Mouse (Mus musculus) fat pad, adult 2 months (tissue): ENCODE data around the gene Myo10.

Experiments
- DNase-seq: peaks from one replicate; pipeline ENCODE4 v3.0.0-alpha.2; 2011; ENCODE audit warnings: low read depth, low spot score; ENCODE audit errors: extremely low read depth

The Myo10 gene

DNA sequence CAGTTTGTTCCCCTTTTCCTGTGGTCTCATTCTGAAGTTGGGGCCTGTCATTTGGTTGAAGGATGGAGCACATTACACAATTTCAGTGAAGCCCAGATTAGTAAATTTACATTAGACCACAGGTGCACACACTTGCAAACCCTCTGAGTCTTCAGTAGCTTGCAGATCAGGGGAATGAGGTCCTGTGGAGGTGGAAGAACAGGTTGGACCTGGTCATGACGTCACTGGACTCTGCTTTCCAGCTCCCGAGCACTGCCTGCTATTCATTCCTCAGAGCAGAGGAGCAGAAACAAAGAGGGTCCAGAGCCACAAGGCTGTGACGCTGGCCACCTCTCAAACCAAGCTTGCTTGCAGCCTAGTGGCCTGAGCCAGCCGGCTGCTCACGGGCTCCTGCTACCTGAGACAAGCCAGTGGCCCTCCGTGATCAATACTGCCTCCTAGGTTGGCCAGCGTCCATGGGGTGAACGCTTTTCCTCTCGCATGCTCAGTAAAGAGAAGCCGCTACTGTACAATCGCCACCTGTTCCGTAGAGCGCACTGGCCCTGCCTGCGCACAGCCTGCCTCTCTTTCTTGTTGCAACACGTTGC, 136.3 kb downstream of the Myo10 start:
- DNase-seq, result no peak

DNA sequence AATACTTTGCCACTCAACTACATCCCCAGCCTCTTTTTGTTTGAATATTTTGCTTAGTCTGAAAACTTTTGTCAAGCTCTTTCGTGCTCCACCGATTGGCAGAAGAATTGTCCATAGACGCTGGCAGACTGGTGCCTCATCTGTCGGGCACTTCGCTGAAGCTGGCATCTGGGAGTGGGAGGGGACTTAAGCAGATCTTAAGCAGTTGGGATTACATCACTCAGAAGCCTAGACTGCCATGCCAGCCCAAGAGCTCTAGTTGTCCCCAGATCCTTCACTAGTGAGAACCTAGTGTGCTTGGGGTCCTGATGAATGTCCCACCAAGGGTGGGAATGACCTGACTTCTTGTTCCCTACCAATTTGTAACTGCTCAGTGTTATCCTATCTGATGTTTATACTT, 138.0 kb downstream of the Myo10 start:
- DNase-seq, result no peak

DNA sequence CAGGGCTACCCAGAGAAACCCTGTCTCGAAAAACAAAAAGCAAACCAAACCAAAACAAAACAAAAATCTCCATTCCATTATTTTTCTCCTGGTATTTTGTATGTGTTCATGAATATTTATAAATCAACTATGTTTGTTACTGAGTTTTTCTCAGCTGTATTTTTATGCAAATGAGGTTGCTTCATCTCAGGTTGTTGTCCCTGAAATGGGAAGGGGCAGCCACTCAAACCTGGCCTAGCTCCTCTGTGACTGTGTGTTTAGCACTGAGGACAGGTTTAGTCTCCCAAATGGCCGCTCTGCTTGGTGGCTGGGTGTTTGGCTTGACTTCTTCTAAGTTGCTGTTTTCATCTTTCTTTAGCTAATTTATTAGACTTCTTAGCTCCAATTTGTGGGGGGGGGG, 138.7 kb downstream of the Myo10 start:
- DNase-seq, result no peak

DNA sequence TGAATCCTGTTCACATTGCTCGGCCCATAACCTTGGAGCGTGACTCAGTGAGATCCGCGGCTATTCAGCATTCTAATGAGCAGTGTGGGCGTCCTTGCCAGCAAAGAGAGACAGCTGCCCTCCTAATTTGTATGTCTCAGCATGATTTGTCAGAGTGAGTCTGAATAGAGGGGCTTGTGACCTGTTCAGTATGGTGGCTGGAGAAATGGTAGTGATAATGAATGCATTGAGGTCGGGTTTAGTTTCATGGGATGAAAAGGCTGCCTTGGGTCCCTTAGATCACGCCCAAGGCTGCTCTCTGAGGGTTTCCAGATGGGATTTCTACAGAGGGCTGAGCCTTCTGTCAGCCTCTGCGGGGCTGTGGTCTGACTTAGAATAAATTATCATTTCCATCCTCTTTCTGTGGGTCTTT, 139.5 kb downstream of the Myo10 start:
- no peak for DNase-seq

DNA sequence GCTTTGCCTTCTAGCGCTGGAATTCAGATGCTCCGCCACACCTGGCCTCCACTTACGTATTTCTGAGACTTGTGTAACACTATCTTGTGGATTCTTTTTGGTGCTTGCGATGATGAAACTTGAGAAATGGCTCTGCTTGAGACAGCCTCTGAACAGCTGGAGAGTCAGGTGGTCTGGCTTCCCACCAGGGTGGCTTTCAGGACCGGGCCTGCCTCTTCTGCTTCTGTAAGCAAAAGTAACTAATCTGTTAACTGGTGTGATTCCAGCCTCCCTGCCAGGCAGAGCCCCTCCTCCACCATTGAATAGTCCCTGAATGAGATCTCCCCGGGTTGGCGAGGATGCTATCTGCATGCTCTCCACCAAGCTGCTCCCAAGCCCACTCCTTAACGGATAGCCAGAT, 140.0 kb downstream of the Myo10 start:
- no peak for DNase-seq

DNA sequence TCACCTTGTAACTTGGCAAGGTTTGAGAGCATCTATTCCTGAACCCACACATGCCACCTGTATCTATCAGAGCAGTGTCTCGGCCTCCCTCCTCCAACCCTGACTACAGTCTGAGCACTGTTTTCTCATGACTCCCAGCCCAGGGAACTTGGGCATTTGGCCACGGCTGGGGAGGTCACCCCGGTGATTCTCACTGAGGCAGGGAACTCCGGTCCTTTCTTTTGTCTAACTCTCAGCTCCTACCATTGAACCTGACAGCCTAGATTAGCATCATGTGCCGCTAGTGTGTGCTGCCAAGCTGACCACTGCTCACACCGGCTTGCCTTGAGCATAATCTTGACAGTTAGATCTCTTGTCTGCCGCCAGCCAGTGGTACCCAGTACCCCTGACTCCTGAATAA, 140.8 kb downstream of the Myo10 start:
- no peak for DNase-seq

DNA sequence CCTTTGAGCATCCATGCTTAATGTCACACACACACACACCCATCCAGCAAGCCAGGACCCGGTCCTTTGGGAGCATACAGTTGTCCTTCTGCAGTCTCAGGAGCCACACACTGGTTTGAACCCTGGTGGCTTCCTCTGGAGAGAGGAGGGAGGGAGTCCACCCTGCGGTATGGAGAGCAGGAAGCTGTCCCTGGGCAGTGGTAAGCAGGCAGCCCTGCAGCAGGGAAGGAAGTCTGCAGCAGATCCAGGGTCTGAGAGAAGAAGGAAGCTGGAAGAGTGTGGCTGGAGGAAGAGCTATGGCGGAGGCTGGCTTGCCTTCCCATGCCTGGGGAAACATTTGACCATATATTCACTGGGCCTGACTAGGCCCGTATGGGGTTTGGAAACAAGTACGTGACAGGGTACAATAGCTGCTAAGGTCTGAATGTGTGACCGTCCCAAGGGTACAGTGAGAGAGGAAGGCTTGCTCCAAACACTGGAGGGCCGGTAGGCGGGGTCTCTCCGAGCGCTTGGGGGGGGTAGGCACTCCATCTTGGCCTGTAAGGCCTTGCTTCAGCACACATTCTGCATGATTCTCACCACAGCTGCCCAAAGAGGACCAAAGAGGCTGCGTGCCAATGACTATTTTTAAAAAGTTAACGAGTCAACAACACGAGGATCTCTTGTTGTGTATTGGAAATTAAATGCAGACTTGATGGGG, 142.5 kb downstream of the Myo10 start:
- DNase-seq, result no peak

DNA sequence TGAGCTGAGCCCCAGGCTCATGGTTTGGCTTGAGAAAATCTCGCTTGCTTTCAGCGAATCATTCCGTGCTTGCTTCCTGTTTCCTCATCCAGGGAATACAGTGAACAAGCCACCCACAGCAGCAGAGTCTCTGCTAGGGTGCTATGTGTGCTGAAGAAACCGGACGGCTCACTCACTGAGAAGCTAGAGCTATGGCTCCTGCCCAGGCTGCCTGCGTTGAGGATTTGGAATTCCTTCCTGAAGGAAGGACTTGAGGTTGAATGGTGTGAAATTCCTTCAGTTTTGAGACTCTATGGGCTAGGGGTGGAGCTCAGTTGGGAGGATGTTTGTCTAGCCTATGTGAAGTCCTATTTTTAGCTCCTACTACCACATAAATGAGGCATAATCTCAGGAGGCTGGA, 145.5 kb downstream of the Myo10 start:
- DNase-seq, result no peak

DNA sequence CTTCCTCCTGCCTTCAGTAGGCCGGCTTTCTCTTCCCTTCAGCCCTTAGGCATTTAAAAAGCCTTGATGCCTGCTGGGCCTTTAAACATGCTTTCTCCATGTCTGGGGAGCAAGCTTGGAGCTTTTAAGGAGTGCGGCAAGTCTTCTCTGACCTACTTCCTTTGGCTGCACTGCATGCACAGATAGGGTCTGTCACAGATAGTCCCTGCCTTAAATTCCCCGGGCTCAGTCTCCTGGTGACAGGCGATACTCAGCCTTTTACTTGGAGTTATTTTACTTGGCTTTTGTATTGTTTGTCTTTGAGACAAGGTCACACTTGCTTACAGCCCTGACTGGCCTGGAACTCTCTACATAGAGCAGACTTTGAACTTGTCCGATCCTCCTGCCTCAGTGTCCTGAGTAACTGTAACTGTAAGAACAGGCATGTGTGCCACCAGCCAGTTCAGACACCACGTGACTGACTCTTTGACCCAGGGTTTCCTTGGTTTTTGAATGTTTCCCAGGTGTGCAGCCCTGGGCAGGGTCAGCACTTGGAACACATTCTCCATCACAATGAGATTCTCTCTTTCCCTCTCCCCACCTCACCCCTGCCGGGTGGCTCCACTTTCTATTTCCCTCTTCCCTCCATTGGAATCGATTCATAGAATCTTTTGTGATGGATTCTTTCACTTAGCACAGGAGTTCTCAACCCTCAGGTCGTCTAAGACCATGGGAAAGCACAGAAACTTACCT, 147.4 kb downstream of the Myo10 start:
- no peak for DNase-seq

DNA sequence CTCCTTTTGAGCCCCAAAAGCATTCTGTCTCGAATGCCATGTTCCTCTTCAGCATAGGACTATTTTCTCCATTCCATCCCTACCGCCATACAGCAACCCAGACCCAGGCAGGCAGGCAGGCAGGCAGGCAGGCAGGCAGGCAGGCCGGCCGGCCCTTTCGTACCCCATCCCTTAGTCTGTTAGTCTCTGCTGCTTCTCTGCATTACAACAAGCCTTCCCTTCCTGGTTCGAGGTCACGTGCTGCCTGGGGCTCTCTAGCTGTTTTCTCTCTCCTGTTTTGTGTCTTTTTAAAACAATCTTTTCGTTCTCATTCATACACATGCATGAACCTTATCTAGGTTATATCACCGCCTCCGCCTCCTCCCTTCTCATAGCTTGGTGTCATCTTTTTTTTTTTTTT, 149.5 kb downstream of the Myo10 start:
- no peak for DNase-seq

DNA sequence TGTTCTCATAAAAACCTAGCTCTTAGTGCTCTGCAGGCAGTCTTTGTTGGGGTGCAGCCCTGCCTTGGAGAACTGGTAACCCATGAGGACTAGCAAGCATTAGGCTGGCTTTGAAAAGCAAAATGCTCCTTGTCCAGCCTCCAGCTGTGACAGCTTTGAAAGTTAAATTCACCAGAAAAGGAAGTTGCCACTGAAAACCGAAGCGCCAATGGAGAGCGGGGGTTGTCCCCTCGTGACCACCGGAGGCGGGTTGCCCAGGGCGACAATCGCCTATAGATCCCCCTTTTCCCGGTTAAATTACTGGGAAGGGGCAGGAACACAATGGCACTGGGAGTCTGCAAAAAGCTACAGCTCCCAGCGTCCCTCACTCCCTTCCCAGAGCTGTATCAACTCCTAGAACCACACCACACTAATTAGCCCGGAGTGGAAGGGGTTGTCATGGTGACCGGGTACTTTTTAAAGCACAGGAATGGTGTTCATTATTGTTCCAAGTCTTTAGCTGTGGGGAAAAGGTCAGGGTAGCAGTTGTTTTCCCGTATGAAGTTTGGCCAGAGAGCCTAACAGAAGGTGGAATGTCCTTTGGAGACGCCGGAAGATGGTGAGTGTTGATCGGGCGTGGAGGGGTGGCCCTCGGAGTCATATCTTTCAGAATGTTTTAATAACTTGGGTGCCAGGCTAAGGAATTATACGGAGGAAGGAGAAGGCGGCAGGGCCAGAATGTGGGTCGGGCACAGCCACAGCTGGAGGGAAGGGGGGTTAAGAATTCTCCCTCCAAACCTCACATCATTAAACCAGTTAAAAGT, 151.6 kb downstream of the Myo10 start:
- no peak for DNase-seq

DNA sequence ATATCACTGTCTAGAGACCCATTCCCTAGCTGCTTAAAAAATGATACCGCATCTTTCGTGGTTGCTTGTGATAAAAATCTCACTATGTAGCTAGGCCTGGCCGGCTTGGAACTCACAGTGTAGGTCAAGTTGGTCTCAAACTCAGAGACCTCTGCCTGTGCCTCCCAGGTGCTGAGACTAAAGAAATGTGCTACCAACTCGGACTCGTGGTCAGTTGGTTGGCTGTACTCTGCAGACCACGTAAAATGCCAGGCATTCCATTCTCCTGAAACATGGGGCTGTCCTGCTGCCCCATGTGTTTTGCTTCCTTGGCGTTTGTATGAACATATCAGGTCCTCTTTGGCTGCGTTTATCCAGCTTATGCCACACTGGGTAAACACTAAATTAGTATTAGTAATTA, 156.6 kb downstream of the Myo10 start:
- no peak for DNase-seq

DNA sequence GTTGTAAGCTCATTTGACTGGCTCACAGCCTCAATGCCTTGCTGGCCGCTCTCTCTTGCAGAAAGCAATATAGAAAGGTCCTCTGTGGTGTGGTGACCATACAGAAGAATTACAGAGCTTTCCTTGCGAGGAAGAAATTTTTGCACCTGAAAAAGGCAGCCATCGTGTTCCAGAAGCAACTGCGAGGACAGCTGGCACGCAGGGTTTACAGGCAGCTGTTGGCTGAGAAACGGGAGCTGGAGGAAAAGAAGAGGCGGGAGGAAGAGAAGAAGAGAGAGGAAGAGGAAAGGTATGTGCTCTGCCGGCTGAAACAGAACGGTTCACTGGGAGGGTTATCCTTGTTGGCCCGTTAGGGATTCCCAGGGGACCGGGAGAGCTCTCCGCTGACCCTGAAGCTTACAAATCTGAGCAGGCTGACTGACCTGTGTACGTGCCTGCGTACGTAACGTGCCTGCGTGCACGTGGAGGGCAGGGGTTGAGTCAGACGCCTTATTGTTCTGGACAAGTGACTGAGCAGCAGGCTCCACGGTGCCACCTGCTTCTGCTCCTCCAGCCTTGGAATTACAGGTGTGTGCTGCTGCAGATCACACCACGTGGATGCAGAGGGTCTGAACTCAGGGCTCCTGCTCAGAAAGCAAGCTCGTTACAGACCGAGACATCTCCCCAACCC, 157.3 kb downstream of the Myo10 start:
- DNase-seq, result no peak

DNA sequence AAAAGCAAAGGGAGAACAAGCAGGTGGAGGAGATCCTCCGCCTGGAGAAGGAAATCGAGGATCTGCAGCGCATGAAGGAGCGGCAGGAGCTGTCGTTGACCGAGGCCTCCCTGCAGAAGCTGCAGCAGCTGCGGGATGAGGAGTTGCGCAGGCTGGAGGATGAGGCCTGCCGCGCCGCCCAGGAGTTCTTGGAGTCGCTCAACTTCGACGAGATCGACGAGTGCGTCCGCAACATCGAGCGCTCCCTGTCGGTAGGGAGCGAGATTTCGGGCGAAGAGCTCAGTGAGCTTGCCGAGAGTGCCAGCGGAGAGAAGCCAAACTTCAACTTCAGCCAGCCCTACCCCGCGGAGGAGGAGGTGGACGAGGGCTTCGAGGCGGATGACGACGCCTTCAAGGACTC, 158.7 kb downstream of the Myo10 start:
- no peak for DNase-seq

DNA sequence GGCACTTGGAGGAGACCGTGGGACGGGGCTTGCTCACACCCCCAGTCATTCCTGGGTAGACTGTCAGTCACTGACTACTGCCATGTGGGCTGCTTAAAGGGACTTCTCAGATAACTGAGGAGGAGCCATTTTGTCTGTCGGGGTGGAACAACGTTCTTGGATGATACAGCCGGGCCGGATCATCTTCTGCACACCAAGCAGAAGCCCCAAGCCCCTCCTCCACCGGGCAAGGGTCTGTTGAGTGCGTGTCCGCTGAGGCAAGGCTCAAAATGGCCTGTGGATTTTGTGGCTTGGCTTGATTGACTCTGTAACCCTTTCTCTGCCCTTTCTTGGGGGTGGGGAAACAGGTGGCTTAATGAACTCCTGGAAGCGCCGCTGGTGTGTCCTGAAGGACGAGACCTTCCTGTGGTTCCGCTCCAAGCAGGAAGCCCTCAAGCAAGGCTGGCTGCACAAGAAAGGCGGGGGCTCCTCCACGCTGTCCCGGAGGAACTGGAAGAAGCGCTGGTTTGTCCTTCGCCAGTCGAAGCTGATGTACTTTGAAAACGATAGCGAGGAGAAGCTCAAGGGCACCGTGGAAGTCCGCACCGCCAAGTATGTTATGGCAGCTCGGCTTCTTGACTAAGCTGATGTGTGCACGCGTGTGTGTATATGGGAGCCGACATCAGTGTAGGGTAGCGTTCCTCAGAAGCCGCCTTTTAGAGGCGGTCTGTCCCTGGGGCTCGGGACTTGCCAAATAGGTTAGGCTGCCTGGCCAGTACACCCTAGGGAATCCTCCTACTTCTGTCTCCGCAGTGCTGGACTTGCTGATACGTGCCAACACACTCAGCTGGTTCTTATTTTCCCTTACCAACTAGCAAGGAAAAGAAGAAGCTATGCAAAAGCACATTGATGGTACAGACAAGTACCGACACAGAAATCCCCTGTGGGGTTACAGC, 163.4 kb downstream of the Myo10 start:
- no peak for DNase-seq

DNA sequence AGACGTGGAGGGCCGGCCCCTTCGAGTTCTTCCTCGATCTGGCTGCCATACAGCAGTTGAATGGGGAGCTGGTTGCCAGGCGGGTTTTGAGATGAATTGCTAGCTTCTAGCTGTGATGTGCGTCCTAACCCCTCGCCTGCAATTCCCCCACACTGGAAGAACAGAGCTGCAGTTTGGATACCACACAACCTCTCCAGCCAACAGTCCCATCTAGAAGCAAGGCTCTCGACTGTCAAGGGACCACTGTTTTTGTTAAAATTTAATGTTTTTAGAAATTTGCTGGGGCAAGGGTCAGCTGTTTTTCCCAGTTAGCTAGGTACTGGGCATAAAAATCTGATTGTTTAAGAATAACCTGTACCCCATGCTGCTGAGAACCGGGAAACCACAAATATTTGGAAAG, 165.1 kb downstream of the Myo10 start:
- no peak for DNase-seq

DNA sequence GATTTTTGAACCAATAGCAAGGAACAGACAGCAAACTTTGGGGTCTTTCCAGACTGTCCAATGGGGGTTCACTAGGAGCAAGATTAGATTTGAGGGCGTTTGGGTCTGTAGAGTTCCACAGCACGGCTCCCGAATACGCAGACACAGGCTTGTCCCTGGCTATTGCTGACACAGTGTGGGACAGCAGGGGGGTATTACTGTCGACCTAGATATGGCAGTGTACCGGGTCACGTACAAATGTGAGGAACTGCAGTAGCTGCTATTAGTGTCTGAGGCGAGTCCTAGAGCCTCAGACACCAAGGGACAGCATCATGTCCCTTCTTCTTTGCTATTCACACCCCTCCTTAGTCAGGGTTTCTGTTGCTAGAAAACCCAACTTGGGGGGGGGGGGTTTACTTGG, 165.6 kb downstream of the Myo10 start:
- no peak for DNase-seq

DNA sequence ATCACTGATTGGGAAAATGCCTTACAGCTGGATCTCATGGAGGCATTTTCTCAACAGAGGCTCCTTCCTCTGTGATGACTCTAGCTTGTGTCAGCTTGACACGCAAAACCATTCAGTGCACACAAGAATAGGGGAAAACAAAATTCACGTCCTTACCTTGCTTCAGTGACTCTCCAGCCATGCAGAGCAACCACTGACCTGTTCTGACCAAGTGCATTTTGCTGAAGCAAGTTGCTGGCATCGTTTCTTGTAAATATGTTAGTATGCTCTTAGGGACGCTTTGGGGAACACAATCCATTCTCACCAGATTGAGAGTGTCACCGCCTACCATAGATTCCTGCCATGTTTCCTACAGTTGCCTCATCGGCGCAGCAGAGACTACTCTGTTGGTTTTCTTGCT, 166.2 kb downstream of the Myo10 start:
- DNase-seq, result no peak

DNA sequence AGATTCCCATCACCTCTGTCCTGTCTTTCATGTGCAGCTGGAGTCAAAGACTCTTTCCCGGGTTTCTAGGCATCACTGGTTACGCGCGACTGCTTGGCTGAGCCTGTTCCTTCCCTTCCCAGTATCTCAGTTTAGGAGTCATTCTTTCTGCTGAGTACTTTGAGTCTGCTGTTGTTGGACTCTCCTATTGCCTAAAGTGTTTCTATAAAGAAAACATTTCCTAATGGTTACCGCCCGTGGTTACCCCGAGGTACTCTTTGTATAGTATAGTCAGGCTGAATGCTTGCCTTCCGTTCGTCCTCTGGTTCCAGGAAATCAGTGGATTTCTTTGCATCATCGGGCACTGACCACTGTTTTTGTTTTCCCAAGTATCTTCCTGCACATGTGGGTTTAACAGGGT, 166.9 kb downstream of the Myo10 start:
- no peak for DNase-seq
